Mouse (Mus musculus) bone marrow macrophage, adult 2 months (primary cell): ENCODE measurements around the gene Rptn.

Source experiments
- CTCF ChIP-seq: IDR thresholded peaks from 2 replicates; pipeline ENCODE4 v1.5.1; 2012; ENCODE audit warnings: low read depth, mild to moderate bottlenecking, low read length, moderate library complexity
- POLR2A ChIP-seq: IDR thresholded peaks from 2 replicates; pipeline ENCODE4 v1.6.1; 2012; ENCODE audit warnings: mild to moderate bottlenecking, low read depth, low read length, borderline replicate concordance

DNA sequence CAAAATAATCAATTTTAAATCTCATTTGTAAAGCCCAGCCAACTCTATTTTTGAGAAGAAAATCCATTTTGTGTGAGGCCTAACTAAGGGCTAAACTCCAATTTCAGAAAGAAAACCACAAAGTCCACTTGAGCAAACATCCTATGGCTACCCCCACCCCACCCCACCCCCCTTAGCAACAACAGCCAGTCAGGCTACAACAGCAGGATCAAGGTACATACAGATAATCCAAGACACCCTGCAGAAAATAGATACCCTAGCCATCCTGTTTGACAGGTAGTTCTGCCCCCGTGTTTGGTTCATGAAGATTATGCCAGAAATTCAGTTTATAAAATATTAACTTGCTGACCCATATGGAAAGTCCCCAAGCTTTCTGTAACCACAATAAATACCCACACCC is 25.3 kb upstream of the Rptn start:
- TF ChIP-seq CTCF, result no peak
- TF ChIP-seq POLR2A, result no peak
